Mouse (Mus musculus) large intestine, adult 2 months (tissue): Measurements from ENCODE around the gene Car3. TPM values are rescaled to one million over a fixed set of nuclear protein-coding genes. Genes with fewer than 3 reads are reported as not detected.

Experiments
- DNase-seq: peaks from one replicate; pipeline ENCODE4 v3.0.0-alpha.2; 2012; ENCODE audit warnings: low read depth, low spot score
- WGBS: fragments of 180-500 bp; shearing (Covaris S2); methylation state at CpG from one replicate; pipeline ENCODE4 v1.1.7; 2018; 5-methylcytosine and 5-hydroxymethylcytosine counted together
- polyA plus RNA-seq: library from polyadenylated mRNA; depleted of rRNA; stranded (reverse); fragments of >200 nt; gene quantifications from 2 replicates; pipeline ENCODE4 v1.2.3, GENCODE M21; 2012

Car3 gene
- polyA plus RNA-seq, 1 experiment: 79.5 TPM

- WGBS: 68% methylated on average over 7 of the region's 7 CpGs
- DNase-seq: no peak
These were observed 8.1 kb downstream of the Car3 start for GRCm38 (mm10) chr3:14871386-14871785.

DNA sequence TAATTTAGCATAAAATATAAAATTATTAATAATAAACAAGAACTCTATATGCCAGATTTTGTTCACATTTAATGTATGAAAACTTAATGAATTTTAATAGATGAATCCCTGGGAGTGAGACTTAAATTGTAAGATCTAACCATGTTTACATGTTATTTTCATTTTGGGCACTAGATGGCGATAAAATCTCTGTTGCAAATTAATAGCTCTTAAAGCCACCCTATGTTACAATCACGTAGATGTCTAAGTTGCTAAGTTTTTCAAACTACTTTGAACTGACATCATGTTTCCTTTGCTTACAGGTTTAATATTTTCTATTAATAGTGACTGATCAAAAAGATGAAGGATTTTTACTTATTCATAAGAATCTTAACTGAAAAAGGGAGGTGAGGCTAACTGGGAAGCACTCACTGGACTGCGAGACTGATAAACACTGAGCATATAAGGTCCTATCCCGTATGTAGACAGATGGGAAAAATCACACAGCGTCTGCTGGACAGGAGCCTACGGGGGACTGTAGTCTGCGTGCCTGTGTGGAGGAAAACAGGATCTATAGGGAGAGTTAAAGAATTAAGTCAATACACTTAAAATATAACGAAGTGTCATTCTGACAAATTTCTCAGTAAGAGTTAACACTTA lies 11.2 kb downstream of the Car3 start:
- DNase-seq: no peak
- WGBS: 33% methylated on average over 8 of the region's 8 CpGs

- 79% methylated on average over 9 of the region's 9 CpGs for WGBS
- no peak for DNase-seq
These were observed 13.1 kb downstream of the Car3 start for GRCm38 (mm10) chr3:14876325-14876918.

- 72% methylated on average over 7 of the region's 7 CpGs for WGBS
- no peak for DNase-seq
These were observed 14.1 kb downstream of the Car3 start for GRCm38 (mm10) chr3:14877251-14877909.

DNA sequence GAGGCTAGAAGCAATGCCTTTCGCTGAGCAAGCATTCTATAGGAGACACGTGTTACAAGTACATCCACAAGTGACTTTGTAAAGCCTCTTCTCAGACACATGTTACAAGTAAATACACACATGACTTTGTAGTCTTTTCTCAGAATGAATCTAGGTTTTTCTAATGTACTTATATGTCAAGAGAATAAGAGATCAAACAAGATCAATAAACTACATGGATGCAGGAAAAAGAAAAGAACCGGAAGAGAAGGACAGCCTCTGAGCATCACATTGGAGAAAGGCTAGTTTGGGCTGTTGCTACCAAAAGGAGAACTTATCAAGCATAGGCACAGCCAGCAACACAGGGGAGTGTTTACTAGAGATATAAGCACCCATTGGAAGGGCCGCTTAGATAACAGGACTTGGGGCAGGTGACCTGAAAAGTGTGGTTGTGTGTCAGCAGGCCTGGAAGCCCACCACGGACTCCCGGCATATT lies 15.5 kb downstream of the Car3 start:
- whole genome bisulfite sequencing: 74% methylated on average over 6 of the region's 6 CpGs
- DNase-seq: no peak

DNA sequence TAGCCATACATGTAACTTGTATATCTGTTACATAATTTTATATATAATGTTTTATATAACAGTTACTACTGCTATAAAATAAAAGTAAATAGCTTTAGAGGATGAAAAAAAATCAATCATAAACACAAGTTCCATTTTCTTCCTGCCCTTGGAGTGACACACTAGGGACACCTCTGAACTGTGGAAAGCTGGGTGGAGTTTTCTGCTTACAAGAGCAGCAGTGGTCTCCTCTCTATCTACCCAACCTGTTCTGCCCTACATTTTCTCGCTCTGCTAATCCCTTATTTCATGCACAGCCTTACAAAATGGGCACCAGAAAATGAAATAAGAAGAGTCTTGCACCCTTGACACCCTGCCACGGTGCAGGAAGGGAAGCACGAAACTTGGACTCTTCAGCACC lies 16.0 kb downstream of the Car3 start:
- no peak for DNase-seq
- 75% methylated on average over 3 of the region's 3 CpGs for WGBS

DNA sequence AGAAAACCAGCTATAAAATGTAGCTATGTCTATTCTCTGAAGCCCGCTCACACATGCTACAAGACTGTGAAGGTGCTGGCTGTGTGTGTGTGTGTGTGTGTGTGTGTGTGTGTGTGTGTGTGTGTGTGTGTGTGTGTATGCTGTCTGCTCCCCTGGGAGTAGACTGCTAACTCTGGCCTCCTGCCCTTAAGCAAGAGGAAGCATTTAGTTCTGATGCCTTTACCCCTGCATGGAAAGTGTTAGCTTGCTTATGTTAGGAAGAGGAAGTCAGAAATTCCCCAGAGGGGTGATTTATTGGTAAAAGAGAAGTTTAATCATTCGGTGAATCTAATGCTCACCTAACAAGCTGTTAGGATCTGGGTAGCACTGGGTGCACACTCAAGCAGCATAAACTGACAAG lies 17.0 kb downstream of the Car3 start:
- 40% methylated on average over 2 of the region's 2 CpGs for WGBS
- no peak for DNase-seq

- DNase-seq: no peak
These were observed 18.7 kb downstream of the Car3 start for GRCm38 (mm10) chr3:14882005-14882404.

DNA sequence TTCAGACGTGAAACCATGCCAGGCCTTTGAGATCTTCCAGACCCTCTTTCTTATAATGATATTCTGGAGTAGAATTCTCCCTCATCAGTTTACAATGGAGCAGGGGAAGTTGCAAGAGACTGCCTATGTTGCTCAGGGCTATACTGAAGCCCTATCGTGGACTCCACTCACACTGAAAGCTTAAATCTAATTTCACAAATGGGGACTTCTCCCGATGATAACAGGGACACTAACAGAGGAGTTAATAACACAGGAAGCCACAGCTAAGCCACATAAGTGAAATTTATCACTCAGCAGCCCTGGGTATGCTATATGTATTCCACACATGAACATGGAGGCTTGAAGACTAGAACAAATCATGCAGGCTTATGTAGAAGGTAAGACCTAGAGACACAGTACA lies 19.4 kb downstream of the Car3 start:
- 71% methylated on average over 3 of the region's 3 CpGs for WGBS
- DNase-seq: no peak

GRCm38 (mm10) chr3:14884826-14885225 lies 21.5 kb downstream of the Car3 start:
- no peak for DNase-seq

- WGBS: 1% methylated on average over 94 of the region's 95 CpGs
- DNase-seq: no peak
These were observed 23.1 kb downstream of the Car3 start, which contains the start of gene Car2 for GRCm38 (mm10) chr3:14886102-14887098. TSS of gene Car2 (plus strand) at chr3:14886273.

GRCm38 (mm10) chr3:14887134-14887666 lies 23.9 kb downstream of the Car3 start:
- WGBS: 25% methylated on average over 11 of the region's 11 CpGs
- DNase-seq: no peak

DNA sequence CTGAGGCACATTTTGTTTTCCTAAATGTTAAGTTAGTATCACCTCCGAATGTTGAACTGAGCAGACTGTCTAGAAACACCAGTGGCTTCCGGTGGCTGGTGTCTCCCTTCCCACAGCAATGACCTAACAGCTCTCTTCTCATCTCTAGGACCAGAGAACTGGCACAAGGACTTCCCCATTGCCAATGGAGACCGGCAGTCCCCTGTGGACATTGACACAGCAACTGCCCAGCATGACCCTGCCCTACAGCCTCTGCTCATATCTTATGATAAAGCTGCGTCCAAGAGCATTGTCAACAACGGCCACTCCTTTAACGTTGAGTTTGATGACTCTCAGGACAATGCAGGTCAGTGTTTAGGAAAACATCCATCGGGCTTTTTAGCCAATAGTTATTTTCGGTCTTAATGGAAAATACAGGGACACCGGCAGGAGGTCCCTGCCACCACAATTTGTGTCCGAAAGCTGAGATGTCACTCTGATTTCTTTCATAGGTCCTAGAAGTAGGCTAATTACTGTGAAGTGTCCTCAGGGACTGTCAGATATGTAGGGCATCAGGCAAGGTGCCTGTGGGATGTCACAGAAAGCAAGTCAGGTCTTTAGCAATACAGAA lies 24.5 kb downstream of the Car3 start:
- DNase-seq: no peak
- WGBS: 33% methylated on average over 10 of the region's 10 CpGs

DNA sequence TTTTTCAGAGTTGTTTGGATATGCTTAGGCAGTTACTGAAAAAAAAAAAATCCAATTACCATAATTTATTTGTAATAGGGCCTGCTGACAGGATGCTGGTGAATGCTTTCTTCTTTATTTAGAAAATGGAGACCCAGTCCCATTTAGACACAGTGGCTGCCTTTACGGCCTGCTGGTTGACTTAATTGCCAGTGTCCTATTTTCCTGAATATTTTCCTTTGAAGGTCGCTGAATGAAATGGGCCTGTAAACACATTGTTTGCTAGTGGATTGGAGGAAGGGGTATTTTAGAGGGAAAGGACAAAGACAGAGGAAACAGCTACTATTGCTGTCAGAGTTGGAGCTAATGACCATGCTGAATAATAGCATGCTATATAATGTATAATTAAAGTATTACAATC lies 25.2 kb downstream of the Car3 start:
- 44% methylated on average over 2 of the region's 2 CpGs for WGBS
- no peak for DNase-seq

DNA sequence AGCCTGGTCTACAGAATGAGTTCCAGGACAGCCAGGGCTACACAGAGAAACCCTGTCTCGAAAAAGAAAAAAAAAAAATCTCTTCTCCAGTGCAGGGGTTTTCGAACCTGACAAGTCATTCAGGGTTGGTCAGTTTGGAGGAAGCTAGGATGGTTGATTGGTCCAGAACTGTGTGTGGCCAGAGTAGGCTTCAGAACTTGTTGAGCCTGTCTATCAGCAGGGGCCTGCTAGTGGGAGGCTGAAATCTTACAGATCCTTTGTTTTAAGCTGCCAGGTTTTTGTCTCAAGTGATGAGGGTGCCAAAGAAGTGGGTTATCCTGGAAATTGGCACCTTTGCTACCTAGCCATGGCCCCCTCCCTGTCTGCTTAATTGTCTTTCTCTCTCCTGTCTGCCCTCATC lies 25.8 kb downstream of the Car3 start:
- DNase-seq: no peak
- 32% methylated on average over 2 of the region's 2 CpGs for WGBS

DNA sequence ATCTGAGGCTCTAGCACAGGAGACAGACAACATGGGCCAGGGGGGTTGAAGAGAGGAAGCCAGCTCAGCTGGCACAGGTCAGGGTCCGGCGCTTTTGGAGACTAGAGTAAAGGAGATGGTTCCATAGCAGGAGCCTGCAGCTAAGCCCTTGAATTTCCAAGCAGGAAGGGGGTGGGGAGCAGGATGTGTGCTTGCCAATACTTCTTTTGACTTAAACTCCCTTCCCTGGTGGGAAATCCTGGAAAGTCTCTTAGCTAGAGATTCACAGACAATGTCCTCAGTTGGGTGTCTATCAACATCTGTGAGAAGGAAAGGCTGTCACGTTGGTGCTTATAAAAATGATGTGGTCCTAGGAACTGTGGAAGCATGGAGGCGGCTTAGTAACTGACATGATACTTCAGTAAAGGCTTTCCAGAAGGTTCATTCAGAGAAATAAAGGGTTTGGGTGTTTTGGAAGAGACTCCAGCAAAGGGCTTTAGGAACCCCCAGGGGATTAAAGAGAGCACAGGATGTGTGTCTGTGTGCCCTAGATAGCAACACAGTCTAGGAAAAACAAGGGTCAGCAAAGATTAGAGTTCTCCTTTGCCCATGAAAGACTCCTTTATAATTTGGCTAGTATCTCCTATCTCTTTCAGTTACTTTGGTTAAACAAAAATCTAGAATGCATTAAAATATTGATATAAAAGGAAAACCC lies 26.6 kb downstream of the Car3 start:
- no peak for DNase-seq
- WGBS: 32% methylated on average over 4 of the region's 4 CpGs

GRCm38 (mm10) chr3:14892991-14893390 lies 29.7 kb downstream of the Car3 start:
- 37% methylated on average over 3 of the region's 3 CpGs for WGBS
- DNase-seq: no peak

DNA sequence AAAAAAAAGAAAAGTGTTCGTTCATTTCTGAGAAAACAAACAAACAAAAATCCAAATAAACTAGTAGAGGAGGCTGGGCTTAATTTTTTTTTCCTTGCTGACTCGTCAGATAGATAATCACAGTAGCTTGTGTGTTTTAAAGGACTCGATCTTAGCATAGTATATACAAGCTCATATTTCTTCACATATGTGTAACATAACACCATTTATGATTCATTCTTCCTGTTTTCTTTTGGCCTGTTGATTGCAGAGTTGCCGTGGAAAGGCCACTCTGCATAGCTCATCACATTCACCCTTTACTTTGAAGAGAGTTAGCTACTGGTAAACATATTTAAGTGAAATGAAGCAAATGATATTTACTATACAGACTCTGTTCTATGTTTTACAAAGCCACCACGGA lies 30.4 kb downstream of the Car3 start:
- WGBS: 28% methylated on average over 5 of the region's 5 CpGs
- DNase-seq: no peak

GRCm38 (mm10) chr3:14895333-14895732 lies 32.0 kb downstream of the Car3 start:
- DNase-seq: no peak
- WGBS: 93% methylated on average over 3 of the region's 3 CpGs
